Mouse (Mus musculus) frontal cortex, adult 2 months (tissue): ENCODE results near the gene Cul7. TPM values are rescaled to one million over a fixed set of nuclear protein-coding genes. Genes with fewer than 3 reads are reported as not detected.

ENCODE experiments used
- DNase-seq, 2 experiments: peaks; one replicate each; pipeline ENCODE4 v3.0.0; 2022; ENCODE audit warnings: low spot score in 1 of 2; ENCODE audit errors: extremely low spot score in 1 of 2
- polyA plus RNA-seq: library from polyadenylated mRNA; depleted of rRNA; stranded (reverse); fragments of >200 nt; gene quantifications from 2 replicates; pipeline ENCODE4 v1.2.3, GENCODE M21; 2012; rRNA removed

The Cul7 gene
- polyA plus RNA-seq, 1 experiment = 35.2 TPM

- DNase-seq = no peak
These were observed 52.4 kb downstream of the Cul7 start for GRCm38 (mm10) chr17:46702506-46702905.

- no peak for DNase-seq
These were observed 54.1 kb downstream of the Cul7 start for GRCm38 (mm10) chr17:46703971-46704886.

GRCm38 (mm10) chr17:46704887-46705835 is 55.0 kb downstream of the Cul7 start, which contains the start of gene Ppp2r5d:
TSS of gene Ppp2r5d (minus strand) at chr17:46705111.
- DNase-seq = peak; percentile 98

GRCm38 (mm10) chr17:46706375-46707089 is 56.4 kb downstream of the Cul7 start:
- DNase-seq = no peak

- DNase-seq = peak; percentile 84 to 94
These were observed 60.9 kb downstream of the Cul7 start, which contains the start of gene Pex6 for GRCm38 (mm10) chr17:46710959-46711597. TSS of gene Pex6 (plus strand) at chr17:46711463.

GRCm38 (mm10) chr17:46711612-46712271 is 61.6 kb downstream of the Cul7 start:
- peak in 1 of 2 experiments; percentile 32 for DNase-seq

GRCm38 (mm10) chr17:46712442-46712841 is 62.3 kb downstream of the Cul7 start:
- no peak for DNase-seq

- no peak for DNase-seq
These were observed 63.7 kb downstream of the Cul7 start for GRCm38 (mm10) chr17:46713849-46714248.

Other genes starting within 250 kb of the Cul7 start
- 9.1 and 13.8 TPM in 2 replicates for gene Crip3, start 221.4 kb upstream of the Cul7 start, polyA plus RNA-seq
- 0.15 and 0.18 TPM in 2 replicates for gene Slc22a7, start 211.9 kb upstream of the Cul7 start, polyA plus RNA-seq
- 46.3 and 50.1 TPM in 2 replicates for gene Ttbk1, start 162.7 kb upstream of the Cul7 start, polyA plus RNA-seq
- gene Dnph1, start 153.6 kb upstream of the Cul7 start, polyA plus RNA-seq = 4.0 and 4.8 TPM in 2 replicates
- gene Cul9, start 103.9 kb upstream of the Cul7 start, polyA plus RNA-seq = 65.3 and 66.8 TPM in 2 replicates
- gene Srf, start 94.2 kb upstream of the Cul7 start, polyA plus RNA-seq = 74.8 and 82.0 TPM in 2 replicates
- 5.3 and 6.3 TPM in 2 replicates for gene Ptk7, start 20.8 kb upstream of the Cul7 start, polyA plus RNA-seq
- gene Klc4, start 4.3 kb upstream of the Cul7 start, polyA plus RNA-seq = 20.1 and 23.5 TPM in 2 replicates
- 51.2 and 58.7 TPM in 2 replicates for gene Mrpl2, start 4.1 kb upstream of the Cul7 start, polyA plus RNA-seq
- 29.6 and 33.0 TPM in 2 replicates for gene Rrp36, start 24.0 kb downstream of the Cul7 start, polyA plus RNA-seq
- 151 and 157 TPM in 2 replicates for gene Mea1, start 28.5 kb downstream of the Cul7 start, polyA plus RNA-seq
- 189 and 198 TPM in 2 replicates for gene Klhdc3, start 30.6 kb downstream of the Cul7 start, polyA plus RNA-seq
- gene Ppp2r5d, start 54.8 kb downstream of the Cul7 start, polyA plus RNA-seq = 95.4 and 95.5 TPM in 2 replicates
- 49.1 and 50.5 TPM in 2 replicates for gene Pex6, start 61.1 kb downstream of the Cul7 start, polyA plus RNA-seq
- 1.8 and 2.2 TPM in 2 replicates for gene Gnmt, start 78.8 kb downstream of the Cul7 start, polyA plus RNA-seq
- 86.0 and 88.3 TPM in 2 replicates for gene Cnpy3, start 101.9 kb downstream of the Cul7 start, polyA plus RNA-seq
- gene Ptcra, start 113.4 kb downstream of the Cul7 start, polyA plus RNA-seq = 0.36 and 0.88 TPM in 2 replicates
- gene 2310039H08Rik, start 122.3 kb downstream of the Cul7 start, polyA plus RNA-seq = 23.6 and 27.1 TPM in 2 replicates
- 37.8 and 46.0 TPM in 2 replicates for gene Rpl7l1, start 132.3 kb downstream of the Cul7 start, polyA plus RNA-seq
- 37.4 and 38.6 TPM in 2 replicates for gene Bicral, start 208.1 kb downstream of the Cul7 start, polyA plus RNA-seq
- 26.5 and 27.3 TPM in 2 replicates for gene Tbcc, start 240.3 kb downstream of the Cul7 start, polyA plus RNA-seq